Mouse (Mus musculus) CD8-positive naive resting alpha-beta T cell, adult 2 months (primary cell): ENCODE results near the gene Brd7.
A peak's percentile ranks its signal among the peaks of the same experiment; 100 is the strongest.

ENCODE experiments used
- DNase-seq, 2 experiments: peaks; one replicate each; pipeline ENCODE4 v3.0.0; 2022; ENCODE audit warnings: low read depth in 2 of 2, low spot score in 2 of 2

The Brd7 gene

DNA sequence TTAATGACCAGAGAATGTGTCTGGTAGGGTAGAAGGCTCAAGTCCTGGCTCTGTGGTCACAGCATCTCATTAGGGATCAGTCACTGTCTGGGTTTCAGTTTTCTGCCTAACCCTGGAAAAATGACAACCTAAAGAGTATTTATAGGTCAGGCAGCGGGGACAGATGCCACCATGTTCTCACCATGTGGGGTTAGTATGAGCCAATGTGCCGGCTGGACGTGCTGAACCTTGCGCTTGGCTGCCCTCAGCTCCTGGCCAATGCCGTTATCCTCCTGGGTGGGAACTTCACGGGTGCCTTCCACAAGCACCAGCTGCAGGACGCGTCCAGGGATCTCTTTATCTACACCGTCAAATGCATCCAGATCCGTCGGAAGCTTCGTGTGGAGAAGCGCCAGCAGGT, 51.7 kb downstream of the Brd7 start:
- no peak for DNase-seq

DNA sequence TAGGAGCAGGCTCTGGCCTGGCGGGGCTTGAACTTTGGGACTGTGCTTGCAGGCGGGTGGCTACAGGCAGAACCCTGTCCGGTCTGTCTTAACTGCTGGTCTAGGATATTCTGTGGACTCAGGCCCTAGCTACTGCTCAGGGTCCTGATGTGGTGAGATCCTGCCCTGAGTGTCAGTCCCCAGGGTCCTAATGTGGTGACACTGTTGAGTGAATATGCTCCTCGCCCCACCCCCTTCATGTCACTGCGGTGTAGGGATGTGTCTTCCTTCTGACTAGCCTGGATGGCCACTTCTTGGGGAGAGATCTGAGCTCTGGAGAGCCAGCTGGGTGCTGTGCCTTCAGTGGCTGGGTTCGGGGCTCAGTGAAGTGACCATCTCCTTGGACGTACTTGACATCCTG, 52.1 kb downstream of the Brd7 start:
- DNase-seq = no peak

DNA sequence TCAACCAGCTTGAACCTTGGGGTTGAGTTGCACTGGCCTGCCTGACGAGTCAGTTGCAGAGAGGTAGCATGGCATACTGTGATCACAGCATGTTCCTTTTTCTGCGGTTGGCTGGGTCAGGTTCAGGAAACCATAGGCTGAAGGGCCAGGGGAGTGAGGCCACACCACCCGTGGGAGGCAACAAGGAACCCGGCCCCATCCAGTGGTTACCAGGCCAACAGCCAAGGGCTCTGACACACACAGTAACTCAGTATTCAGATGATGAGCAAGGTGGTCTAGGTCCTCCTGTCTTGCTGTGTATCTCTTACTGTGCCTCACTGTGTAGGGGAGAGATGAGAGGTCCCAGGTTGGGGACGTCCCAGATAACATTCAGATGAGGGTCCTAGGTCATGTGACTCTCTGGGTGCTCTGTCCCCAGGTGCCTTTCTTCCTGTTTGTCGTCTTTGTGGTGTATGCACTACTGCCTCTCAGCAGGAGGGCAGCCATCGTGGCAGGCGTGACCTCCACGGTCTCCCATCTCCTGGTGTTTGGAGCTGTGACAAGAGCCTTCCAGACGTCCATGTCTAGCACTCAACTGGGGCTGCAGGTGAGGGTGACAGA, 52.6 kb downstream of the Brd7 start:
- DNase-seq = no peak

DNA sequence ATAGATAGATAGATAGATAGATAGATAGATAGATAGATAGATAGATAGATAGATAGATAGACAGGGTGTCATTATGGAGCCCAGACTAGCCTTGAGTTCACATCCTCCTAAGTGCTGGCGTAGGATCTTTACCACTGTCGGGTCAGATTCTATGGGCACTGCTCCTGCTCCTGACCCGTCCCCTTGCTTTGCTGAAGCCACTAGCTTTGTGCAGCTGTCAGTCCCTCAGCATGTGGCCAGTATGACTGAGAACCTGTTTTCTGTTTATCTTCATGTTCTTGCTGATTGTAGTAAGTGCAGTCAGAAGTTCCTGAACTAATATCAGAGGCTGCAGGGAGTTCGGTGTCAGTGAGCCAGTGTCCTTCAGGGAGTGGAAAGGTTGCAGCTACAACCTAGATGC, 54.3 kb downstream of the Brd7 start:
- no peak for DNase-seq

DNA sequence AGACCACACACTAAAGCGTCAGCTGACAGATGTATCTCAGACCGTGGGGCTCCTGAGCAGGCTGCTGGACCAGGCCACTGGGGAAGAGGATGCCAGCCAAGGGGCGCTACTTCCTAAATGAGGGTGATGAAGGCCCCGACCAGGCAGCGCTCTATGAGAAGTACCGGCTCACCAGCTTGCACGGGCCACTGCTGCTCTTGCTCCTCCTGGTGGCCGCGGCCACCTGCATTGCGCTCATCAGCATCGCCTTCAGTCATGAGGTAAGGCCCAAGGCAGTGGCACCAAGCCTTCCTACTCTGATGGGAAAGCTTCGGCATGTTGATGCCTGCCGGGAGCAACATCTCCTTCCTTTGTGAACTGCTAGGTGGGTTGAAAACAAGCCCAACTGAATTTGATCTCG, 55.5 kb downstream of the Brd7 start:
- DNase-seq = peak; percentile 29 to 40

DNA sequence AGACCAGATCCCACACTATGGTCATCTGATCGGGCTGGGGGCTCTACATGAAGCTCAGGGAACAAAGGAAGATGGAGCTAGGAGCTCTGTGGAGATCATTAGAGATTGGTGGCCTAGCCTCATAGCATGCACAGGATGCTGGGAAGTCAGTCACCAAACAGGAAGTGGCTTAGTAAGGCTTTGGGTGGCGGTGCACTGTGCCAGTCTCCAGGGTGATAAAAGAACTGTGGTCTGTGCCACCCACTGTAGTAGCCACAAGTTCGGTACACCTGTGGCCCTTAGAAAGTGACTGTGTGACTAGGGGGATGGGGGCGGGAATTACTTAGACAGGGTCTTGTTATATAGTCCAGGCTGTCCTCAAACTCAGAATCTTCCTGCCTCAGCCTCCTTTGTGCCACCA, 56.2 kb downstream of the Brd7 start:
- peak; percentile 56 to 65 for DNase-seq

DNA sequence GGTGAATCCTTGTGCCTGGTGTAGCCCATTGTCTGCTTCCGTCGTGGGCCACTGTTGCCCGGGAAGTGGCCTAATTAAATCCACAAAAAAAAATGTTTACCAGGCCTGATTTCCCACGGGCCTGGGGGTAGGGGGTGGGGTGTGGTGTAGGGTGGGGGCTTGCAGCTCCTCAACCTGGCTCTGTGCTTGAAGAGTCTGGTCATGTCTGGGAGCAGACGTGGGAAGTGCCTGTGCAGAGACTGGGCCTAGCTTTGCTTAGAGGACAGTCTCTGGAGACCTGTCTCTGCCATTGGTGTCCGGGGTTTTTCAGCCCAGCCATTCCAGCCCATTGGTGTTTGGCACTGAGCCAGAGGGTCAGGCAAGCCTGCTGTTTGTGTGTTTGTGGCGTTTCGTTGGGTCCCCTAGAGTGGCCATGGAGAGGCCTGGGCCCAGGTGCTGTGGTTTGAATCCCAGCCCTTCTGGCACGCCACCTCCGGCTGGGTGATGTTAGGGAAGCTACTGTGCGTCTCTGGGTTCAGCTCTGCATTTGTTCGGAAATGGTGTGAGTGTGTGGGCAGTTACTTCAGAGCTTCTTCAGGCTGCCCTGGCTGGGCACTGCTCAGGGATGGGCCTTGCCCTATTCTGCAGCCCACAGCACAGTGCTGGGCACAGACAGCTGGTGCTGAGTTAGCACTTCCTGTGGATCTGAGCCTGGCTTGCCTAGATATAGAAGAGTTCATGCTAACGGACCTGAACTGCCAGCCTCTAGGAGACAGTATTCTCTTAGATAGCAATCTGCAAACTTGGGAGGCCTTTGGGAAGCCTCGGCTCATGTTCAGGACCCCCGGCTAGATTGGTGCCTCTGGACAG, 60.2 kb downstream of the Brd7 start:
- no peak for DNase-seq

DNA sequence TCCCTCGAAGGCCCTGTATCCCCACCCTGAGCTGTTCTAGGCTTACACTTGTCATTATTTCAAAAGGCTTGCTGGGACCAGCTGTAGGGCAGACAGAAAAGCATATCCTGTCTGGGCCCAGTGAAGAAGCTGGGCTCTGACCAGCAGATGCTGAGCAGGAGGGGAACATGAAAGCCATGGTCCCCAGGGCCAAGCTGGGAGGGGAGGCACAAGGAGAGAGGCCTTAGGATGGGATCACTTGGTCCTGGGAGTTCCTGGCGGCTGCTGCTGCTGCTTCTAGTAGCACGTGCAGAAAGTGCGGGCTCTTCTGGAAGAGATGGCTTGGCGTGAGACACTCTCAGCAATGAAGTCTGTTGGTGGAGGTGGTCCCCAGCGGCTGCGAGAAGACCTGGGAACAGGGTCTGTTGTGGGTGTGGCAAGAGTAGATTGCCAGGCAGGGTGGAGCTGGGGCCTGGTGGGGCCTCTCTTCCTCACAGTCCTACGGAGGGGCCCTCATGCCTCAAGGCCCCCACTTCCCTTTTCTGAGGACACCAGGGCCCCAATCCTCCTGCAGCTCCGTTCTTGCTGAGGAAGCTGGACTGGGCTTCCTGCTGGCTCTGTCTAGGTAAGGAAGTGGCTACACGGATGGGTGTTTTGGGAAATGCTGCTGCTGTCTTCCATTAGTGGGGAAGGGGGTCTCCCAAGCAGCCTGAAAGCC, 61.9 kb downstream of the Brd7 start:
- no peak for DNase-seq

DNA sequence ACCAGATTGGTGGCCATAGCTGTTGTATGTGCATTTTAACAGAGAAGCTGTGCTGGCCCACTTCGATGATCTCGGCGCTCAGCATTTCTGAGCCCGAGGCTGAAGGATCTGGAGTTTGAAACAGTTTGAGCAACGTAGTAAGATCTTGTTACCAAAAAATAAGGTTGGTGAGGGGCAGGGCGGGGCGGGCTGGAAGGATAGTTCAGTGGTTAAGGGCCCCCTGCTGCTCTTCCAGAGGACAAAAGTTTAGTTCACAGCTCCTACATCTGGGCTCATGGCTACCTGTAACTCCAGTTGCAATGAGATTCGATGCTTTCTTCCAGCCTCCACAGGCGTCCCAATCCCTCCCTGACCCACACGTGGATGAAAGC, 63.3 kb downstream of the Brd7 start:
- no peak for DNase-seq

DNA sequence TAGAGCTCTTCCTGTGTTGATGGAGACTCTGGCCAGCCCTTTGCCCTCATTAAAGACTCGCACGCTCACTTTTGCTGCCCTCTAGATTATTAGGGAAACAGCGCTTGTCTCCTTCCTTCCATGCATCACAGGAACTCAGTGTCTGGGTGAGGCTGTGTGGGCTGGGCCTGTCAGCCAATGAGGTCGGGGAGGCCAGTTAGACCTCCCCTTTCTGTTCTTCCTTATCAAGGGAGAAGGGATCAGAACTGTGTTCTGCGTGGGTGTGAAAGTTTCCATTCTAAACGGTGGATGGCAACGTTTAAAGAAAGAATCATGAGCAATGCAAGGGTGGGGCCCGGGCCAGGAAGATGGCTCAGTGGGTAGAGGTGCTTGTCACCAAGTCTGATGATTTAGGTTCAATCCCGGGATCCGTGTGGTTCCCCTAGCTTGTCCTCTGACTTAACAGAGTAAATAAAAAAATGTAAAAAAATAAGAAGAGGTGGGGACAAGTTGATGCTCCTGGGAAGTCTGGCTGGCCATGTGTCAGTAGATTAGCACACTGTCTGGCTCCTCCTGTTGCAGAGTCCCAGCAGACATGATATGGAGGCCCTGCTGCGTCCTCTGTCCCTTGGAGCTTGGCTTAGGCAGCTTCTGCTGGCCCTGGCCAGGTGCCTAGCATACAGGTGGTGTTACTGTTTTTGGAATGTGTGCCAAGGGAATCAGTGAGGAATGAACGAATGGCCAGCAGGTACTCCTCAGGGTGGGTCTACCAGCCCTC, 63.8 kb downstream of the Brd7 start:
- DNase-seq = no peak

DNA sequence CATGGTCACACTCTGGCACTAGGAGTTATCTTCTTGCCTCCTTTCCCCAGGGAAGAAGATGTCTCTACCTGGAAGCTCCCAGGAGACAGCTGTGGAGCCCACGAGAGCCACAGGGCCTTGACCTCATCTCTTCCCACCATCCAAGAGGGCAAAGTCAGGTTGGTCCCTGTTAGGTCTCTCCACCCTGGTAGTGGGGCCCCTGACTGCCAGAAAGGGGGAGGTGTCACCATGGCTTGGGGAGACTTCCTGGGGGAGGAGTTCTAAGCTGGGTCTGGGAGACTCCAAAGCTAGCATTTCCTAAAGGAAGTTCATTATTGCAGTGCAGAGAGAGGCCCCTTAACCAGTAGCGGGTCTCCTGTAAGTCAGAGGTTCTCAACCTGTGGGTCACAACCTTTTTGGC, 67.0 kb downstream of the Brd7 start:
- DNase-seq = no peak

DNA sequence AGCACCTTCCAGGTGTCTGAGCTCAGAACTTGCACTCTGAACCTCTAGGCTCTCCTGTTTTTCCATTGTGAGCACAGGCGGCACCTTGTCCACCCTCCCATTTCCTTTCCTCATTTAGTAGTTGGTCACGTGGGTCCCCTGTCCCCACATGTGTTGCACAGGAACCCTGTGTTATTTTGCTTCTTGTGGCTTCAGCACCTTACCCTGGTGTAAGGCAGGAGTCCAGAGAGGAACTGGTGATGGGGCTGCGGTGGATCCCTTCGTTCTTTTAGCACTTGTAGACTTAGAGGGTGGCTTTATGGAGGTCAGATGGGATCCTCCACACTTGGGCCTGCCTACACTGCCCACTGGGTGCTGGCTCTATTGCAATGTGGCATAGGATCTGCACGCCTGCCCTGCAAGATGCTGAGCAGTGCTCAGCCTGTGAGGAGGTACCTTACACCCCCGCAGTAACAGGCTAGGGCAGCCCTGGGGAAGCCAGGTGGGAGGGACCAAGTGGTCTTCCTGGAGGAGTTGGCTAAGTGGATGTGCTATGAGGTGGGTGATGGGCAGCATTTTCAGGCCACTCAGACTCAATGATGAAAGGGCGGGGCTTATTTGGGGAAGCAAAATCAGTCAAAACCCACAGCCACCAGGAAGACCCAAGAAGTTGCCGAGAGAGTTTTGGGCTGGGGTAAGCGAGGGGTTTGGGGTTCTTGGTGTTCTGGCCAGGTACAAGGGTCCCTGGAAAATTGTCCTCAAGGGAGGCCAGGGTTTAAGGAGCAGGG, 68.2 kb downstream of the Brd7 start:
- DNase-seq = peak; percentile 14 to 49

DNA sequence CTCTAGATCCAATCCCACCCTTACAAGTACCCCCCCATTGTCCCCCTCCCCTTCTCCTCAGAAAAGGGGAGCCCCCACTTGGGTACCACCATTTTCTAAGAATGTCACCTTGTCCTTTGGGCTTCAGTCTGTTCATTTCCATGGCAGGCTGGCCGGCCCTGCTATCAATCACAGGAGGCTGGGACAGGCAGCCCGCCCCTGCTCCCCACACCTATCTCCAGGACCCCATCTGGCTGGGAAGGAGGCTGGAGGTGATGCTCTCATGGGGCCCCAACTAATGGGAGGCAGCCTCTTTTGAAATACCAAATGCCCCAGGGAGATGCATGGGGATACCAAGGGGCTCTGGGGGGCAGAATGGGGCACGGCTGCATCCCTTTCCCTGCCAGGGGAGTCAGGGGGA, 69.1 kb downstream of the Brd7 start:
- no peak for DNase-seq

DNA sequence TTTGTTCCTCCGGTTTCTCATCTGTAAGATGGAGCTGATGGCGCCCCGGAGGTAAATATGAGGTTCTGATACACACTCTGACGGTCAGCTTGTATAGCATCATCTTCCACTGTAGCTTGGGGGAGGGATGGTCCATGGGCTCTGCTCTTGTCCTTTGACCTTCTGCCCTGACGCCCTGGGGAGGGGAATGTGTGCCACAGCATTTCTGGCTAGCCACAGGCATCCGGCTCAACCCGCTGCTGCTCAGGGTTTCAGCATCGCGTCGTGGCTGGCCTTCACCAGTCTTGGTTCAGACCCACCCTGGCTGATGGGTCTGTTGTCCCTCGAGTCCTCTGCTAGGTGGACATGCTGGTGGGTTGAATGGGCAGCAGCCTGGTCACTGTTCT, 70.7 kb downstream of the Brd7 start:
- DNase-seq = no peak

DNA sequence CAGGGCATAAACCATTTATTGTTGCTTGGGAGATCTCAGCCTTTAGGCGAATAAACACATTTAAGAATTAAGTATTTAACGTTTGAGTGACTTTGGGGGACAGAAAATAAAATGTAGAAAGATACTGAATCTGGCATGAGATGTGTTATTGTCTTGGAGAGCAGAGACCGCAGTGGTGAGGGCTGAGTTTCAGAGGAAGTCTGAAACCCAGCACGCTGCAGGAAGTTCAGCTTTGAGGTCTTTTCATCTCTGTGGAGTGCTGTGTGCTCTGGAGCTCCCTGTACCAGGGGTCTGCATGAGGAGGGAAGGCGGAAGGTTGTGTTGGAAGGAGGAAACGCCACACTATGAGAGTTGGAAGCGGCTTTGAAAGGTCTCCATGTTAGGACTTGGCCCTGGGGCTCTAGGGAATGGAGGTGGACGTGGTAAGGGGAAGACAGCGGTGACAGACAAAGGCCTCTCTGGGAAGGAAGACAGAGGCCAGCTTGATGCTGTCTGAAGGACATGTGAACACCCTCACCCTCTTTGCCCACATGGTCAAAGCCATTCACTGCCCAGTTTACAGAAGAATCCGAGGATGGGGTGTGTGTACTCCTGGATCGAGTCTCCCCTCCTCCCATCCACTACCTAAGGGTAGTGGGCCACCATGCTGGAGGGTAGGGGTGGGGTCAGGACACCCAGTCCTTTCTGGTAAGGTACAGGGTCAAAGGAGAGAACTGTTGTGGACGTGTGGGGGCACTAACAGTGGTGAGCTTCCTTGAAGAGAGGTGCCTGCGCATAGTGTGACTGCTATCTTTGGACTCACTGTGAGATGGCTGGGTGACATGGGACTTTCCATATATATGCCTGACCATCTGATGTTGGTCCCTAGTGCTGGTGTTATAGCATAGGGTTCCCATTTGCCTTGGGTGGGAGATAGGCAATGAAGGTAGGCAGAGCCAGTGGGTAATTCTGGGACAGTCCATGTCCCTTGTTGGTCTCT, 71.4 kb downstream of the Brd7 start:
- DNase-seq = peak; percentile 33 to 54

DNA sequence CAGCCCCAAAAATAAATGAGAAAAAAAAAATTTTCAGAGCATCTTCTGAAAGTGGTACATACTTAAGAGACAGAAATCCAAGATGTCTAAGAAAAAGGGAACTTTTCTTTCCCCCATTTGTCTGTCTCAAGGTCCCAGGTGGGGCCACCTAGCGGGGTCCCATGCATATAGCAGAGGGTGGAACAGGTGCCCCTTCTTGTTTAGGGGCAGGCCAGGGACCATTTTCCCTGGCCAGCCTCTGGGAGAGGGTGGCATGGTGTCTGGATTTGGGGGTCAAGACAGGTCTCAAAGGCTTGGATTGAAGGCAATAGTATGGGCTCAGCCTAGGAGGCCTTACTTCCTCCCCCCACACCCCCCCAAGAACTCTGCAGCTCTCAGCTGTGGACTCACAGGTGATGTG, 72.1 kb downstream of the Brd7 start:
- no peak for DNase-seq

DNA sequence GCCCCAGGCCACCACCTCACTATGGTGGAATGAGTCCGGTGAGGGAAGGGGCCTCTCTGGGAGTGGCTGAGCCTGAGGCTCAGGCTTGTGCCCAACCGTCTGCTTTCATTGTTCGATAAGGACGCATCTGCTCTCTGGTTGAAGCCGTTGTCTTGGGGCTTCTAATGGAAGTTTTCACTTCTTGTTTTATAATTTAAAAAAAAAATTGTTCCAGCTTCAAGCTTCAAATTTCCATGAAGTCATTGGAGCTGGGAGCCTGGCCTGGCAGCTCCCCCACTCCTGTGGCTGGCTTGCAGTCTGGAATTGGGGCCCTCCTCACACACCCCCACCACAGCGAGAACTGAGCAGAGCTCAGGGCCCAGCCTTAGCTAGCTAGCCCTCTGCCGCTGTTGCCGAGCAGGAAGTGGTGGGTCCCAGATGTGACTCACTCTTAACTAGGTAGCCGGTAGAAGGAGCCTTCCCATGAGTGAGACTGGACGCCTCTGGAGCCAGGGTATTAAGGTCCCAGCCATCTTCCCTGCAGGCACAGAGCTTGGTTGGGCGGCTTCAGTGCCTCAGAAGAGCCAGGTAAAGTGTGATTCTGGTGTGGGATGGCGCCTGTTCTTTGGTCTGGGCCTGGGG, 73.3 kb downstream of the Brd7 start:
- DNase-seq = peak; percentile 45 to 59

DNA sequence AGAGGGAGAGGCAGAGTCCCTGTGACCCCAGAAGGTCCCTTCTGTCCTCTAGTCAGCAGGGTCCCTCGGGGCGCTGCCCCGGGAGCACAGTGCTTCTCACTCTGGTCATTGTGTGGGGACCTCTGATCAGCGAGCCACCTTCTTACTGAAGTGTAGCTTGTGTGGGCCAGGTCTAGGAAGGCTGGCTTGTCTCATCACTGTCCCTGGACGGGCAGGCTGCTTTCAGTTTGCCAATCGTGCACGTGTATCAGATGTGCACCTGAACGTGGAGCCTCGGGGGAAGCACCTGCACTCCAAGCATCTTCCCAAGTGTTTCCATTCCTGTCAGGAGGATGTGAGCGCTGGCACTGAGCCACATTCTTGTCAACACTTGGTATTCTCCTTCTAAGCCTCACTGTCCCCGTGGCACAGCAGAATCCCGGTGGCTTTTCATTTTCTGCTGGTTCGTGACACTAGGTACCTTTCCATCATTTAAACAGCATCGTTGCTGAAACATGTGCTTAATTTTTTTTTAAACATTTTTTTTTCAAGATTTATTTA, 75.5 kb downstream of the Brd7 start:
- DNase-seq = no peak
